Mouse (Mus musculus) activated CD4-positive, CD25-positive, alpha-beta regulatory T cell, adult 4 months (primary cell): ENCODE data around the gene Ang. TPM values are rescaled to one million over a fixed set of nuclear protein-coding genes. Genes with fewer than 3 reads are reported as not detected.

Experiments used
- ATAC-seq: one replicate; pipeline ENCODE4 v1.8.0; 2017
- polyA plus RNA-seq, 2 experiments: library from polyadenylated mRNA; unstranded; fragments of 100-300 nt; shearing (Covaris generic); gene quantifications; one replicate each; pipeline ENCODE4 v1.2.1; 2017

Ang gene
- polyA plus RNA-seq = 1 to 10 TPM; 3.7 to 6.6 TPM

DNA sequence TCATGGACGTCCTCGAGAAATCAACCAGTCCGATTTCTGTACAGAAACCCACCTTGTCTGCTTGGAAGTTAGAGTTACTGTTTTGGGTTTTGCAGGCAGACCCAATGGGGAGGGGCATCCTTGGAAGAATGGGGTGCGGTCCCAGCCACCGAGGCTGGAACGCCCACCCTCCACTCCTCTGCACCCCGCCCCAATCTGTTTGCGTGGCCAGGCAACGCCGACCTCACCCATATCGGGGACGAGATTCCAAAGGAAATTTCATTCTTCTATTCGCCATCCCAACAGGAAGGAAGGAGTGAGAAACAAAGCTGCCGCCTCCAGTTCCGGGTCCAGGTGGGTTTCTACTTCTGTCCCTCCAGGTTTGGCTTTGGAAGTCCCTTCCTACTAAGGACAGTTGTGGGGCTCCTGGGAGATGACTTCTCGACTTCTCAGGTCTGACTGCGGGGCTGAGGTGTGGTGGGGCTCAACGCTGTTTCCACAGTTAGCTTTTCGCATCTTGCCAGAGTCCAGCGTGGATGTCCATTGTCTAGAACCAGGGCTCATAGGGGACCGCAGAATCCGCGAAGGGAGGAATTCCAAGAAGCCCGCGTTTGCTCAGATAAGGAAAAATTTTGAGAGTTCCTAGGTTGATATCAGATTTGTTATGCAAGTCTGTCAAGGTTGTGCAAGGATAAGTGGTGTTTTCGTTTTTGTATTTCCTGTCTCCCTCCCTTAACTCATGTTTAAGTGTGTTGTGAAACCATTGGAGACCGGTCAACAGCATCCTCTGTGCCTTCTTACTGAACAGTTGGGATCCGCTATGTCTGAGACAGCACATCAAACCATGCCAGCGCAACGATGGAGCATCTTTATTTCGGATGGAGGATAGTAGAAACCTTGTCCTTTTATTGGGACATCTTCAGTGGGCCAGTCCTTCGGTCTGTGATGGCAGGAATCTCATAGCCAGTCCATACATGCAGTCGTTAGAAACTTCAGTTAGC is at the start of gene Ang, which contains the start of gene Rnase4:
Ang (plus strand) TSS at position 230 of the 980 bp plus-strand sequence.
Rnase4 (plus strand) TSS at position 157 of the 980 bp plus-strand sequence.
- no peak for ATAC-seq

DNA sequence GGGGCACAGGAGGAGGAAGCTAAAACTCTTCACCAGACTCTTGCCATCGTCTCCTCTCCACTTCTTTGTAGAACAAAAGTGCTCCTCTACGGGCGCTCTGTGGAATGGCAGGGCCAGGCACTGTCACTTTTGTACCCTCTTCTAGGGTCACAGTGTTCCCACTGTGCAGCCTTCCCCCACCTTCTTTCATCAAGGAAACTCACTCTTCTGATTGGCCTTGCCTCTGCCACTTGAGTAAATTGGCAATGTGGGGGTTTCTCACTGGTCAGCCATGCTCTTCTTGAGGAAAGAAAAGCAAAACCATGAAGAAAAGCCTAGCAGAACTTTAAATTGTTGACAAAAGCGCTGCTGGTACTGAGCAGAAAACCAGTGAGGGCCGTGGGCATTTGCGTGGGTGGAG is 49.2 kb upstream of the Ang start, which contains the start of gene Rnase9:
Rnase9 (minus strand) TSS at position 101 of the 400 bp plus-strand sequence.
- no peak for ATAC-seq

DNA sequence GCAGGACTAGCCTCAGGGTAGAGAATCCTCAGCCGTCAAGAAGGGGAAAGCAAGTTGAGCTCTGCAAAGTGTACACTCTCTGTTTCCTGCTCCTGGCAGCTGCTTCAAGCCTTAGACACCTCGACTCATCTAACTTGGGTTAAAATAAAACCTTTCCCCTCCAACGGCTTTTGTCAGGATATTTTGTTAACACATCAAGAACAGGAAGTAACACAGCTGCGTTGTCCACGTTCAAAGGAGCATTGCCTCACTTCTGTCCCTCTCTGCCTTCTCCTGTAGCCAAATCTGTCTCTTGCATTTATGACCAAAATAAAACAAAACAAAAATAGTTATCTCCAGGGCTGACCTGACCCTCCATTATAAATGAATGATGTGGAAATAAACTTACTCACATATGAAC is 43.1 kb upstream of the Ang start:
- ATAC-seq = no peak

DNA sequence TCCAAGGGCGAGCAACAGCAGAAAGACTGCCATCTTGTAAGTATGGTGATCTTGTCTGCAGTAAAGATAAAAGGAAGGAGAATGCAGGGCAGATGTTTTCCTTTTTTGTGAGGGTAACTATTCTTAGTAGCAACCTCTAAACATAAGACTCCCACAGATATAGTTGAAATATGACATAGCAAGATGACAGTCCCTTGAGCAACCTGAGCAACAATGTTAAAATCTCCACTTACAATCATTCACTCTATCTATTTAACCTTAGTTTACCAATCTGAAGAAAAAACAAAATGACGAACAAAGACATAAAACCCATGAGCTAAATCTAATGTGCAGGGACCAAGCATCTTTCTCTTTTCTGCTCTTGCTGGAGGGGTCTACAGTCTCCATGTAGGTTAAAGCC is 40.9 kb upstream of the Ang start, which contains the start of gene Rnase11:
Rnase11 (minus strand) TSS at position 101 of the 400 bp plus-strand sequence.
- no peak for ATAC-seq

DNA sequence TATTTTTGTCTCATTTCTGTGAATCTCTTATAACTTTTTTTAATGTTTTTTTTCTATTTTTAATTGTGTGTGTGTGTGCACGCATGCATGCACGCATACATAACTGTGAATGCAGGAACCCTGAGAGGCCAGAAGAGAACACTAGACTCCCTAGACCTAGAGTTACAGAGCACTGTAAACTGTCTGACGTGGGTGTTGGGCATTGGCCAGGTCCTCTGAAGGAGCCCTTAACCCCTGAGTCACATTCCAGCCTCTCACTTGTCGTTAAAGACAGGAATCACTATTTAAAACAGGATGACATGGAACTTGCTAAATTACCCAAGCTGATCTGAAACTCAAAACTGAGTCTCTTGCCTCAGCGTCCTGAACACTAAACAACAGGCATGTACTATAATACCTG is 39.0 kb upstream of the Ang start:
- ATAC-seq = no peak

DNA sequence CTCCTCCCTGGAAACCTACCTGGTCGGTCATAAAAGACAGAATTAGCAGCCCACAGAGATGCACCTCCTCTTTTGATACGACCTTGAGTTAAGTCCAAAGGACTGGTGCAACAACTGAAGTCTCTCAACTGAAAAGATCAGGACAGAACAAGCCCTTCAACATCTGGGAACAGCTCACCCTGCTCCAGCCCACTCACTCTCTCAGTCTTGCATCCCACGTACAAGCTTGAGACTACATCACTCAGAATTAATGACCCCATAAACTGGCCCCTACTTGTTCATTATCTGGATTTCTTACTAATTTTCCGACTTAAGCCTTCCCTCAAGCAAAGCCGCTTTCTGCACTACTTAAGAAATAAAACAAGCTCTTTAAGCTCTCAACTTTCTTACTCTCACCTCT is 37.8 kb upstream of the Ang start:
- no peak for ATAC-seq

DNA sequence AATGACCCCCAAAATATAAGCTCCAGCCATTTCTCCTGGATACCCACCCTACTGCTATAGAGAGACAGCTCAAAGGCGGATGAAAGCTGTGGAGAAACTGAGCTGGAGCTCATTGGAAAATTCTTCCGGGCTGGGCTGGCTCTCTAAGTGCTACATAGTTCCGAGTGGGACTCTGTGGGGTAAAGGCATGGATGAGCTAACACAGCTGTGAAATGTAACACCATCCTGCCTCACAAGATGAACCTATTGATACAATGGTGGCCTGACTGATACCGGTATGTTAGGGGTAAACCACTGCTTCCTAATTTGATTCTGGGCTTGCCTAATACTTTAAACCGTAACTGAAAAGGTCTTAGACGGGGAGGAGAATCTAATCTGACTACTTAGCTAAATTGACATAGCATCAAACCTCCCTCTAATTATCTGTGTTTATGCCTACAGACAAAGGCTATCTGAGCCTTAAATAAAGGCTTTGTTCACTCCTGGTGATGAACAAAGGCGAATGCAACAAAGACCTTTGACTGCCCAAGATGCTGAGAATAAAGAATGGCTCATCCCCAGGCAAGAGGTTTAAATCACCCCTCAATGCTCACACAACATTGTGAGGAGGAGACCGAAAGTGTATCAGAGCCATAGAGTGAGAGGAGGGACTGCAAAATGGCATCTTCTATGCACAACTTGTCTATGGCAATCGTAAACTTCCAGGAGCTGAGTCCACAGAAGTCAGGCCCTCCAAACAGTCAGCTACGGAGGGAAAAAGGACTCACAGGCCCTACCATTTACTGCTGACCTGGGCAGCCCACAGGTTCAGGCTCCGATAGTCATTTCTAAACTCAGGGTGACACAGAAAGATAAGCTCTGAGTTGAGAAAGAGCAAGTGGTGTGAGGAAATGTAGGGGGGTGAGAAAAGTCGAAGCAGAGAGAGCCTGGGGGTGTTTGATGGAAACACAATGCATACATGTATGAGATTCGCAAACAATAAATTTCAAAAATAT is 36.4 kb upstream of the Ang start:
- ATAC-seq = no peak

DNA sequence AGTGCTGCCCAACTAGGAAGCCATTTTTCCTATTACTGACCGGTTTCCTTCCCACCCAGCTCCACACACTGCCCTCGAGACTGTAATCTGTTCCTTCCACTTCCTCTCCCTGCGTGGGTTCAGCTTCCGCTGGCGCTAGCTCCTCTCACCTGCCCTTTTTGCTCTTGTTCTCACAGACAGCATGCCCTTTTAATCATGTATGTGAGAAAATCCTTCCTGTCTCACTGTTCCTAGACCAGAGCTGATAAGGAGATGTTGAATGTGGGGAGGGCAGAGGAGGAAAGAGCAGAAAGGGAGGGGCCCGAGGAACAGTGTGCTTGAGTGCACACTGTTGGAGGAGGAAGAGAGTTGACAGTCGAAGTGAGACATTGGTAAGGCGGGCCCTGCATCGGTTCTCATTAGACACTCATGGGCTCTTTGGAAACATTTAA is 33.5 kb upstream of the Ang start, which contains the start of gene Rnase12:
Rnase12 (minus strand) TSS at position 261 of the 431 bp plus-strand sequence.
- peak; percentile 44 for ATAC-seq

DNA sequence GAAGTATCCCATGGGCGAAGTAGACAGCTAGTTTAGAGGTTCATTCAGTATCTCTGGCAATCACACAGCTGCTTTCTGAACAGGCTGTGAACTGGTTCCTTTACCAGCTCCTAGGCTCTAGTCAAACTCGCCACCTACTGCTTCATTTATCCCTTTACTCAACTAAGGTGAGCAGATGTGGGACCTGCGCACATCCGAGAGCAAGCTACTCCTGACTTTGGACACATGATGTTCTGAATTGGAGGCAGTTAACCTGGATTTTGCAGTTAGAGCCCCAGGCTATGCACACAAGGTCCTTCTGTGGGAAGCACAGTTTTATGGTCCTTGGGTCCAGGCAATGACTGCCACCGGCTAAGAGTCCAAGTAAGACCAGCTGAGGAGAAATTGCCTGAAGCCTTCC is 30.2 kb upstream of the Ang start:
- ATAC-seq = no peak

DNA sequence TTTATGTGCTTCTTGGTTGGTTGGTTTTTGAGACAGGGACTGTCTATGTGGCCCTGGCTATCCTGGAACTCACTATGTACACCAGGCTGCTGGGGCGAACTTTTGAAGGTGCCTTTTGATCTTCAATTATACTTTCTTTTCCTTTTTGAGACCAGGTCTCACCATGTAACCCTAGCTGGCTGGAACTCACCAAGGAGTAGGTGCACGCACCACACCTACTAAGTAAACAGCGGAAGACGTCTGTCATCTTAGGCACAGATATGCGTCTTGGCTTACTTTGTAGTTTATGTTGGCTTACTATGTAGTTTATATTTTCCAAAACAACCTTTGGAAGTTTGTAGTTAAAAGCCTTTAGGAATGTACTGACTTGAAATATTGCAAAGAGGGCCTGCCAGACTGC is 22.0 kb upstream of the Ang start:
- ATAC-seq = no peak

DNA sequence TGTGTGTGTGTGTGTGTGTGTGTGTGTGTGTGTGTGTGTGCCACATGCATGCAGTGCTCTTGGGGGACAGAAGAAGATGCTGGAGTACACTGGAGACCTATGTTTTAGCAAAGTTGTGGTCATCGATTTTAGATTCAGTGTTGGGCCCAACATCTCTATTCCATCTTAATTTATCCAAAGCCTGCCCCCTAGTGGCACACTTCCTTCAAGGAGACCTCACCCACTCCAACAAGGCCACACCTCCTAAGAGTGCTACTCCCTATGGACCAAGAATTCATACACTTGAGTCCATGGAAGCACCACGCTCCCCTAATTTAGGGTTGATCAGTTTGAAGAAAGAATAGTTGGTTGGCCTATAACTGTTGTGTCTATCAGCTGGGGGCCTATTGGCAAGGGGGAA is 21.3 kb upstream of the Ang start:
- no peak for ATAC-seq

DNA sequence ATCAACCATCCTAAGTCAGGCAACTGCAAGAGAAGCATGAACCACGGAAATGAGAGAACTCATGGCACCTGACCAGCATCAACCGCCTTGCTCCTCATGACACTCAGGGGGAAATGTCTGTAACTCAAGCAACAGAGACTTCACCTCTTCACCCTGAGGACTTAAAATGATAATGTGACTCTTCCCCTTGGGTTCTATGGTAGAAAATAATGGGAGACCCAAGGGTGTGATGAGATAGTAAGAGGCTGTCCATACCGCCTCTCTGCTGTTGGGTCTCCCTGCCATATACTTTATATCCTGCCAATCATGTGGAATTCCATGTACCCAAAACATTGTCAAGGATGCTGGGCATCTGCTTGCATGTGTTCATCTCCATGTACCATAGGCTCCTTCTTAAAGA is 16.6 kb upstream of the Ang start, which contains the start of gene Olfr750:
Olfr750 (minus strand) TSS at position 101 of the 400 bp plus-strand sequence.
- no peak for ATAC-seq

DNA sequence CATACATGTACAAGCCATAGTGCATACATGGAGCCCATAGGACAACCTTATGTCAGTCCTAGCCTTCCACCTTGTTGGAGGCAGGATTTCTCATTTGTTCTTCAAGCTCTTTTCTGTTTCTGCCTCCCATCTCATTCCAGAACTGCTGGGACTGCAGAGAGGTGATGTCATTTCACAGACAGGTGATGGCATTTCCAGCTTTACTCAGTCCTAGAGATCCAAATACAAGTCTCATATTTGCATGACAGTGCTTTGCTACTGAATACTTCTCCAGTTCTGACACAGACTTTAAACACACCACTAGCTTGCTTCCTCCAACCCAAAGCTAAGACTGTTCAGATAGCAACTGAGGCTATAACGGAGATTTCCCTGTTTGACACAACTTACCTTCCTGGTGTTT is 11.8 kb upstream of the Ang start:
- no peak for ATAC-seq

DNA sequence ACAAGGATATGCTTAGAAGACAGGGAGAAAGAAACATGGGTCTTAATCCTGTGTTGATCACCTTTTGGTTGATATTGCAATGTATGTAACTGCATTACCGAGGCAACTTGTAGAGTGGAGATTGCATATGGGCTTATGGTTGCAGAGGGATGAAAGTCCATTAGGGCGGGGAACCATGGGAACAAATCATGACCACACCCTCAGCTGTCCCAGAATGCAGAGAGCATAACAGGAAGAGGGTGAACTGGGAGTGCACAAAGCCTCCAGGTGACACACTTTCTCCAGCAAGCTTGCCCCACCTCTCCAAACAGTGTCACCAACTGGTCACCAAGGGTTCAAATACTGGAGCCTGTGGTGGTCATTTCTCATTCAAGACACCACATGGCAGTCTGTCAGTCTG is 9.9 kb upstream of the Ang start:
- ATAC-seq = no peak

DNA sequence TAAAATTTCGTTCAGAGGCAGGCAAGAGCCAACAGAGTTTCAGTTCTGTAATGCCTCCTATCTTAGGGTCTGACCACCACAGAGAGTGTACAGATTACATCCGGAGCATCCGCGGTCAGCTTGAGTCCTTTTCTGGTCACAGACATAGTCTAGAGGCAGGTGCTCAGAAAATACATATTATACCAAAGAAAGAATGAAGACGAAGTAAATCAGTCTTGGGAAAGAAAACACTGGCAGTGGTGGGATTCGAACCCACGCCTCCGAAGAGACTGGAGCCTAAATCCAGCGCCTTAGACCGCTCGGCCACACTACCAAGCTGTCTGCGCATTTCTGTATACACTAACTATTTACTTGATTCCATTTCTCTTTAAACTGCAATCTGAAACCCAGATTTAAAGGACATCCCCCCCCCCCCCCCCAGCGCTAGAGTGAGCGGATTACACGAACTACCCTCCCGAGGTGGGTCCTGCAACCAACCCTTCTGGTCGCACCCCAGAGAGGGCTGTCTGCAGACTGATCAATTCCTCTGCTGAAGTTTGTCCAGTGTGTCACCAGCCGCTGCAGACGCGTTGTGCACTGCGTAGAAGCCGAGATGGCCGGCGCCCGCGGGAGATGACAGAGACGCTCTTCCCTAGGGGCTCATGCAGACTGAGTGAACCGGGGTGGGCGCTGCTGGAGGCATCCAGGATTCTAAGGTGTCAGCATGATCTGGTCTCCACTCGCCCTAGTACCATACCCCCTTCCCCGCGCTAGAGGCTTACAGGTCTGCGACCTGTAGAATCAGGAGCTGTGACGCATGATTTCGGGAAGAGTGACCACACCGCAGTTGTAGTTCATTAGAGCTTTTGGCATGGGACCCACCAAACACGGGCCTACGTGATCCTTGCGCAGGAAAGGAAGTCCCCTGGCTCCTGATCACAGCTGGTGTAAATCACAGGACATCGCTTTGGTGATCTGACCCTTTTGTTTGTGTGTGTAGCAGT is 8.1 kb upstream of the Ang start:
- ATAC-seq = peak; percentile 48

DNA sequence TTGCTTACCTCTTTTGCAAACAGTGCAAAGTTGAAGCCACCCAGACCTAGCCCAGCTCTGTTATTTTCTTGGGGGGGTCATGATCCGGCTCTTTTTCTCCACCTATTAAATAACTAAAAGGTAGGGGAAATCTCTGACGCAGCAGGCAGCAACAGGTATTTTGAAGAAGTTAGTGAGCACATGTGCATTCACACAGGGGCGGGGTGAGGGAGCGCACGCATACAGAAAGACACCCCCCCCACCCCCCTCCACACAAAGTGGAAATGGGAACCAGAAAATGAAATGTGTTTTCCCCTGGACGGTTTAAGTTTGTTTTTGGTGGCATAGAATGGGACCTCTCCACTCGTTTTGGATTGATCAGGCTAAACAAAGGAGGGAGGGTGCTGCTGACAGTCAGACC is 7.1 kb upstream of the Ang start:
- ATAC-seq = no peak

DNA sequence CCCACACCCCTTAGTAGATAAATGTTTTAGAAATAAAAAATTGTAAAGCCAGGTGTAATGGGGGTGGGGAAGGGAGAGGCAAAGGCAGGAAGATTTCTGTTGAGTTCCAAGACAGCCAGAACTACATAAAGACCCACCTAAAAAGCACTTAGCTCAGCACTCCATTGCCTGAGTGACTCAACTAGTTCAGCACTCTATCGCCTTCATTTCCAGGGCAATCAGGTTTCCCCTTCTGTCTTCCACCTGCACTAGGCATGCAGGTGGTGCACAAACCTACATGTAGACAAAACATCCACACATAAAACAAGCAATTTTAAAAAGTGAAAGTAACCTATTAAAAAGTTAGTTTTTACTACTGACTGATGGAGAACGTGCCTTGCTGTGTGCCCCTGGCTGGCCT is 5.9 kb upstream of the Ang start:
- ATAC-seq = no peak

DNA sequence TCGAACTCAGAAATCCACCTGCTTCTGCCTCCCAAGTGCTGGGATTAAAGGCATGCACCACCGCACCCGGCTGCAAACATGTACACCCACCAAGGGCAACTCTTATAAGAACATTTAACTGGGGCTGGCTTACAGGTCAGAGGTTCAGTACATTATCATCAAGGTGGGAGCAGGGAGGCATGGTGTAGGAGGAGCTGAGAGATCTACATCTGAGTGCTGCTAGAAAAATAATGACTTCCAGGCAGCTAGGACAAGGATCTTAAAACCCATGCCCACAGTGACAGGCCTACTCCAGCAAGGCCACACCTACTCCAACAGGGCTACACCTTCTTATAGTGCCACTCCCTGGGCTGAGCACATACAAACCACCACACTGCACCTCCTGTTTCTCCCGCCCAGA is 5.0 kb upstream of the Ang start:
- no peak for ATAC-seq

DNA sequence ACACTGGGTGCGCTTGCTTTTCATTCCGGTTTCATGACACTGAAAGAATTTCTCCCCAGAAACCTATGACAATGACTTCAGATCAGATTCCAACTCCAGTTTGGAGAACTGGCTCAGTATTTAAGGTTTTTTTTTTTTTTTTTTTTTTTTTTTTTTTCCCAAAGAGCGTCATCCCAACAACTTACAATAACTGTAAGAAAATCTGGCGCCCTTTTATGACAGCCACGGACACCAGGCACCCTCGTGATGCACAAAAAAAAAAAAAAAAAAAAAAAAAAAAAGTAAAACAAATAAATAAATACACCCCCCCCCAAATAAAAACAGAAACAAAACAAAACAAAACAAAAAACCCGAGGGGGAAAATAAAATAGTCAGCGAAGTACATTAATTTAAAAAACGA is 3.2 kb upstream of the Ang start:
- no peak for ATAC-seq

DNA sequence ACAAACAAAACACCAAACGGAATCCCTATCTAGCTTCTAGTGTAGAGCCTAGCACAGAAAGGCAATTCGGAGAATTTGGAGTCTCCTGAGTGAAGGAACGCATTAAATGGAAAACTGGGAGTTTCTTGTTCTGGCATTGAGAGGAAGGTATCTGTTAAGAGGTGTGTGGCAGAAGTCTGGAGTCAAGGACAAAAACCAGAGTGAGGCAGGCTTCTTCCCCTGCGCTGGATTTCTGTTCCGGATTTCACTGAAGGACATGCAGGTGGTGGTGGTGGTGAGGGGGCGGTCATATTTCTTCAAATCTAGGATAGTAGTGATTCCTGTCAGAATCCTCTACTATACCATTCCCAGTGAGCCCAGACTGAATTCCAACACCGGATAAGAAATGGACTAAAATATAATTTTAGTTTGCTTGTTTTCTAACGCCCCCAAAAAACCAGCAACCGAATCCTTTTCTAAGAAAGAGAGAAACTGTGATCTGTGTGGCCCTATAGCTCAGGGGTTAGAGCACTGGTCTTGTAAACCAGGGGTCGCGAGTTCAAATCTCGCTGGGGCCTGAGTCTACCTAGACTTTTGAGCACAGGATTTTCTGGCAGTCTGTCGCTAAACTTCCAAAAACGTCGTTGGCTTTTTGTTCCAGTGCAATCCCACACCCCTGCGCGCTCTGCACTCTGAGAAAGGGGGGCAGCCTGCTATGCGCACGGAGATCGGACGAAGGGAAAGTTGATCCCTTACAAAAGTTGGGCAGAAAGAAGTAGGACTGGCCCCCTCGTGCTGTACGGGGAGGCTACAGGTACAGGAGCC is 2.6 kb upstream of the Ang start:
- peak; percentile 9 for ATAC-seq
